Mouse (Mus musculus) E14TG2a.4 (cell line): Measurements from ENCODE around the gene Myo1e.

Experiments used
- CTCF ChIP-seq: conservative IDR thresholded peaks from 2 replicates; pipeline ENCODE4 v1.5.1; 2014; ENCODE audit warnings: low read length
- POU5F1 ChIP-seq: IDR thresholded peaks from 2 replicates; pipeline ENCODE4 v1.6.1; 2014; ENCODE audit warnings: low read length, borderline replicate concordance

GRCm38 (mm10) chr9:70395617-70396016, 188.5 kb downstream of the Myo1e start:
- TF ChIP-seq CTCF (peak; percentile 20; the same call in 1 of the 2 replicates), POU5F1 (no peak)
